Mouse (Mus musculus) liver, embryonic 14.5 days (tissue): ENCODE measurements around the gene Ccs. TPM values are rescaled to one million over a fixed set of nuclear protein-coding genes. Genes with fewer than 3 reads are reported as not detected.

Experiments used
- ATAC-seq: fragments of 200-750 bp; cut with Nextera tagmentation; 2 replicates; pipeline ENCODE4 v1.8.0; 2017; ENCODE audit warnings: moderate number of reproducible peaks, mild to moderate bottlenecking, moderate library complexity; ENCODE audit not compliant: insufficient read depth
- DNase-seq, 3 experiments: peaks; one replicate each; pipeline ENCODE4 v3.0.0-alpha.2; 2012 to 2013; ENCODE audit warnings: low read depth in 3 of 3, low spot score in 3 of 3
- H3K27ac ChIP-seq: fragments of 300-500 bp; sonication (generic); 2 replicates; pipeline ENCODE4 v1.5.1; 2014; ENCODE audit warnings: moderate library complexity, mild to moderate bottlenecking, control low read depth, inconsistent platforms
- H3K27me3 ChIP-seq: fragments of 300-500 bp; sonication (generic); 2 replicates; pipeline ENCODE4 v1.6.1; 2014; ENCODE audit warnings: mild to moderate bottlenecking, low read length, moderate library complexity; ENCODE audit not compliant: control insufficient read depth, insufficient read depth
- H3K36me3 ChIP-seq: fragments of 300-500 bp; sonication (generic); replicated peaks from 2 replicates; pipeline ENCODE4 v1.6.1; 2014; ENCODE audit warnings: low read depth; ENCODE audit not compliant: control insufficient read depth, insufficient read depth
- H3K4me1 ChIP-seq, 2 experiments: fragments of 200-500 bp in 1 of 2; fragments of 300-500 bp in 1 of 2; sonication (generic) in 1 of 2; replicated peaks; 2 replicates each; pipeline ENCODE4 v1.6.1; 2012 to 2014; ENCODE audit warnings: antibody characterized with exemption in 1 of 2, inconsistent platforms in 1 of 2, low read length in 1 of 2; ENCODE audit not compliant: control insufficient read depth in 2 of 2, insufficient read depth in 2 of 2
- H3K4me2 ChIP-seq: fragments of 300-500 bp; sonication (generic); 2 replicates; pipeline ENCODE4 v1.6.1; 2014; ENCODE audit warnings: low read depth, mild to moderate bottlenecking, control low read depth, moderate library complexity
- H3K4me3 ChIP-seq, 2 experiments: fragments of 200-500 bp in 1 of 2; fragments of 300-500 bp in 1 of 2; sonication (generic) in 1 of 2; 2 replicates each; pipeline ENCODE4 v1.5.1; 2012 to 2014; ENCODE audit warnings: low read depth in 2 of 2, low read length in 2 of 2, mild to moderate bottlenecking in 2 of 2, control low read depth in 1 of 2, inconsistent platforms in 1 of 2, moderate library complexity in 1 of 2; ENCODE audit not compliant: insufficient read depth in 1 of 2
- H3K9ac ChIP-seq: fragments of 300-500 bp; sonication (generic); replicated peaks from 2 replicates; pipeline ENCODE4 v1.6.1; 2014; ENCODE audit warnings: mild to moderate bottlenecking, control low read depth, moderate library complexity
- H3K9me3 ChIP-seq: fragments of 300-500 bp; sonication (generic); 2 replicates; pipeline ENCODE4 v1.6.1; 2016; ENCODE audit warnings: low read length, mixed read lengths; ENCODE audit not compliant: control insufficient read depth
- CTCF ChIP-seq: IDR thresholded peaks from 2 replicates; pipeline ENCODE4 v1.5.1; 2016; ENCODE audit warnings: antibody characterized with exemption, low read depth, control low read depth
- EP300 ChIP-seq: IDR thresholded peaks from 2 replicates; pipeline ENCODE4 v1.6.1; 2016; ENCODE audit warnings: antibody characterized with exemption, low read depth
- WGBS: fragments of 180-500 bp; shearing (Covaris S2); extraction: QIAGEN DNeasy Blood & Tissue Kit; methylation state at CpG from one replicate; pipeline ENCODE4 v1.1.7; 2014; ENCODE audit not compliant: insufficient replicate concordance; 5-methylcytosine and 5-hydroxymethylcytosine counted together
- polyA plus RNA-seq, 2 experiments: library from polyadenylated mRNA; depleted of rRNA in 1 of 2; stranded (reverse) in 1 of 2; unstranded in 1 of 2; fragments of >200 nt; fragmentation: Nextera tagmentation in 1 of 2; extraction: Ambion mirVana in 1 of 2; gene quantifications; 2 replicates each; pipeline versions ENCODE4 v1.2.1 to v1.2.3; 2012 to 2014

Gene Ccs
- polyA plus RNA-seq, 2 experiments, result 35.4 to 38.1 TPM

DNA sequence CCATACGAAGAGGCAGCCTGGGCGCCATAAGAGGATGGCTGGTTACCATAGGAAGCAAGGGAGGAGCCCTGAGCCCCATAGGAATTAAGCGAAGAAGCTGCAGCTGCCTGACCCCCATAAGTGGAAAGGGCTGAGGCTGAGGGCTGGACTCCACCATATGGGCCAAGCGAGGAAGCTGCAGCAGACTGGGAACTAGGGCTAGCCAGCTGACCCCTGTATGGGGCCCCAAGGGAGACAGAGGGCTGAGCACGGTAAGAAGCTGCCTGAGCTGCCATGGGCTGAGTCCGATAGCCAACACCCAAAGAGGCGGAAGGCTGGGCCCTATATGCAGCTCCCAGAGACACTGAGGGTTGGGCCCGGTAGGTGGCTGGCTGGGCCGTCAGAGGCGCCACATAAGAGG is 35.8 kb downstream of the Ccs start:
- H3K36me3 ChIP-seq, result peaks cover 55% of the 10 kb centered on the region
- no peak overlapping the region for H3K9ac ChIP-seq
- ATAC-seq (0 out of 2 replicates have a peak, but pooled peaks have one; percentile 18), DNase-seq (no peak)
- peaks cover under 1 to 5% of the 10 kb centered on the region in 2 experiments for H3K4me1 ChIP-seq
- H3K4me2 ChIP-seq, result no peak overlapping the region
- H3K4me3 ChIP-seq, result no peak overlapping the region
- no peak overlapping the region for H3K27ac ChIP-seq
- 81% methylated on average over 10 of the region's 10 CpGs for WGBS
- H3K27me3 ChIP-seq, result no peaks in the 10 kb centered on the region
- TF ChIP-seq EP300 (no peak), CTCF (no peak)
- no peaks in the 10 kb centered on the region for H3K9me3 ChIP-seq

- H3K9me3 ChIP-seq, result no peaks in the 10 kb centered on the region
- H3K27ac ChIP-seq, result no peak overlapping the region
- no peak overlapping the region for H3K4me3 ChIP-seq
- peaks cover 0 to 2% of the 10 kb centered on the region in 2 experiments; a peak in 2 of 4 replicates for H3K4me1 ChIP-seq
- H3K9ac ChIP-seq, result no peak overlapping the region
- H3K27me3 ChIP-seq, result no peaks in the 10 kb centered on the region
- 91% methylated on average over 7 of the region's 7 CpGs for WGBS
- H3K4me2 ChIP-seq, result no peak overlapping the region
- TF ChIP-seq CTCF (no peak), EP300 (no peak)
- no peak for ATAC-seq
- H3K36me3 ChIP-seq, result peaks cover 51% of the 10 kb centered on the region
- DNase-seq, result no peak
These were observed 36.4 kb downstream of the Ccs start for GRCm38 (mm10) chr19:4802691-4803091.

- Histone ChIP-seq H3K36me3 (peaks cover 54% of the 10 kb centered on the region), H3K4me1 (peaks cover 16 to 19% of the 10 kb centered on the region in 2 experiments), H3K27me3 (no peaks in the 10 kb centered on the region), H3K9me3 (no peaks in the 10 kb centered on the region), H3K9ac (no peak overlapping the region), H3K4me3 (no peak overlapping the region), H3K4me2 (no peak overlapping the region), H3K27ac (no peak overlapping the region)
- TF ChIP-seq CTCF (no peak), EP300 (no peak)
- 85% methylated on average over 5 of the region's 5 CpGs for whole genome bisulfite sequencing
- ATAC-seq, result no peak
- no peak for DNase-seq
These were observed 40.0 kb downstream of the Ccs start for GRCm38 (mm10) chr19:4799083-4799482.

DNA sequence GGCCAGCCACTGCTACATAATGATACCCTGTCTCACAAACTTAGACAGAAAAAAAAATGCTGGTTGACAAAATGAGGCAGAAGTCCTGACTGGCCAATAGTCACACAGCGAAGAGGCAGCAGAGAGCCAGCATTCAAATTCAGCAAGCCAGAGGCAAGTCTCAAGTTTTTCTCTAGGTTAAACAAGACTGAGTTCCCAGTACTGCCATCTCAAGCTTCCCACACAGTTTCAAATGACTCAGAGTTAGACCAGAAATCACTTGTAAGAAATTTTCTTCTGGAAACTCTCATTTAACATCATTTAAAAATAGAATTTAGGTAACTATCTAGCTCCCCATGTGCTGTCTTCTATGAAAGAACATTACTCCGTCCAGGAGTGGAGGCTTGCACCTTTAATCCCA is 41.3 kb downstream of the Ccs start:
- no peak overlapping the region for H3K4me2 ChIP-seq
- DNase-seq, result no peak
- no peak overlapping the region for H3K4me3 ChIP-seq
- peaks cover 43% of the 10 kb centered on the region for H3K36me3 ChIP-seq
- TF ChIP-seq CTCF (no peak), EP300 (no peak)
- peaks cover 17 to 20% of the 10 kb centered on the region in 2 experiments for H3K4me1 ChIP-seq
- H3K9ac ChIP-seq, result no peak overlapping the region
- H3K27me3 ChIP-seq, result no peaks in the 10 kb centered on the region
- no peak for ATAC-seq
- no peaks in the 10 kb centered on the region for H3K9me3 ChIP-seq
- H3K27ac ChIP-seq, result no peak overlapping the region
- 88% methylated on average over 2 of the region's 2 CpGs for WGBS

DNA sequence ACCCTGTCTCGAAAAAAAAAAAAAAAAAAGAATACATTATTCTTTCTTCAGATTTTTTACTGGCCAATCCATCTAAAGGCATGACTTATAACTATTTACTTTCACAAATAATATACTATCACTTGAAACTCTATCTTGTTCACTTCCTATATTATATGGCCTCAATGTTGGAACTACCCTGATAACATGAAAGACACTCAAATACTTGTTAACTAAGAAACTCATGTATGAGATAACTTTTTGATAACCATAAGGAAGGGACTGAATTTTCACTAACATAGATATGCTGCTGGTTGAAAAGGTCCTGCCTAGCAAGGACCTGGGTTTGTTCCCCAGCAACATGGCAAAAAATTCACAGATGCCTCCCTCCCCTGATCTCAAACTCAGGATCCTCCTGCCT is 43.2 kb downstream of the Ccs start:
- TF ChIP-seq CTCF, result no peak
- TF ChIP-seq EP300, result no peak
- Histone ChIP-seq H3K4me2 (no peak overlapping the region), H3K4me3 (no peak overlapping the region), H3K4me1 (peaks cover 22 to 26% of the 10 kb centered on the region in 2 experiments), H3K9ac (no peak overlapping the region; the same call in 1 of the 2 replicates), H3K36me3 (peaks cover 37% of the 10 kb centered on the region), H3K27ac (no peak overlapping the region), H3K9me3 (no peaks in the 10 kb centered on the region), H3K27me3 (no peaks in the 10 kb centered on the region)
- no peak for DNase-seq
- no peak for ATAC-seq
- WGBS, result 64% methylated on average over 1 of the region's 1 CpGs
